Mouse (Mus musculus) left cerebral cortex, adult 8-10 months (tissue): ENCODE data around the gene Zfpm1. TPM values are rescaled to one million over a fixed set of nuclear protein-coding genes. Genes with fewer than 3 reads are reported as not detected.

ENCODE experiments used
- DNase-seq, 2 experiments: peaks; one replicate each; pipeline ENCODE4 v3.0.0; 2022; ENCODE audit warnings: low spot score in 2 of 2
- total RNA-seq, 4 experiments: library from RNA; stranded (reverse); gene quantifications; 2 replicates each; pipeline ENCODE4 v1.2.4; 2022

Zfpm1 gene
- total RNA-seq, 4 experiments from 2014 or later: 38.9 to 50.1 (median 44.4) TPM

- no peak for DNase-seq
Measured at GRCm38 (mm10) chr8:122274651-122275391, 7.1 kb upstream of the Zfpm1 start.

GRCm38 (mm10) chr8:122276308-122276707, 5.6 kb upstream of the Zfpm1 start:
- DNase-seq: no peak

GRCm38 (mm10) chr8:122277204-122277995, 4.5 kb upstream of the Zfpm1 start:
- DNase-seq: no peak

- DNase-seq: no peak
Measured at GRCm38 (mm10) chr8:122280156-122280555, 1.8 kb upstream of the Zfpm1 start.

GRCm38 (mm10) chr8:122280588-122281316, 1.2 kb upstream of the Zfpm1 start:
- no peak for DNase-seq

- DNase-seq: peak; percentile 91 to 98
Measured at GRCm38 (mm10) chr8:122281317-122282034, 465 bp upstream of the Zfpm1 start.

GRCm38 (mm10) chr8:122282501-122283355, 787 bp downstream of the Zfpm1 start:
- peak in 1 of 2 experiments; percentile 39 for DNase-seq

GRCm38 (mm10) chr8:122283356-122284202, 1.6 kb downstream of the Zfpm1 start:
- DNase-seq: peak; percentile 39 to 60

GRCm38 (mm10) chr8:122284203-122284658, 2.3 kb downstream of the Zfpm1 start:
- DNase-seq: peak in 1 of 2 experiments; percentile 53

GRCm38 (mm10) chr8:122284659-122285261, 2.8 kb downstream of the Zfpm1 start:
- DNase-seq: no peak

- DNase-seq: no peak
Measured at GRCm38 (mm10) chr8:122285727-122286126, 3.8 kb downstream of the Zfpm1 start.

GRCm38 (mm10) chr8:122286899-122287298, 5.0 kb downstream of the Zfpm1 start:
- no peak for DNase-seq

- no peak for DNase-seq
Measured at GRCm38 (mm10) chr8:122287742-122288141, 5.8 kb downstream of the Zfpm1 start.

- DNase-seq: no peak
Measured at GRCm38 (mm10) chr8:122288344-122288743, 6.4 kb downstream of the Zfpm1 start.

GRCm38 (mm10) chr8:122291075-122291474, 9.1 kb downstream of the Zfpm1 start:
- DNase-seq: no peak

GRCm38 (mm10) chr8:122291549-122291948, 9.6 kb downstream of the Zfpm1 start:
- no peak for DNase-seq

GRCm38 (mm10) chr8:122293484-122293883, 11.5 kb downstream of the Zfpm1 start:
- DNase-seq: no peak

GRCm38 (mm10) chr8:122294273-122294683, 12.3 kb downstream of the Zfpm1 start:
- no peak for DNase-seq

- DNase-seq: no peak
Measured at GRCm38 (mm10) chr8:122295389-122295788, 13.4 kb downstream of the Zfpm1 start.
